Mouse (Mus musculus) fibroblast of lung, adult 2 months (primary cell): ENCODE measurements around the gene Crybg3.

ENCODE experiments used
- DNase-seq: peaks from one replicate; pipeline ENCODE4 v3.0.0-alpha.2; 2011; ENCODE audit warnings: low read depth

The Crybg3 gene

DNA sequence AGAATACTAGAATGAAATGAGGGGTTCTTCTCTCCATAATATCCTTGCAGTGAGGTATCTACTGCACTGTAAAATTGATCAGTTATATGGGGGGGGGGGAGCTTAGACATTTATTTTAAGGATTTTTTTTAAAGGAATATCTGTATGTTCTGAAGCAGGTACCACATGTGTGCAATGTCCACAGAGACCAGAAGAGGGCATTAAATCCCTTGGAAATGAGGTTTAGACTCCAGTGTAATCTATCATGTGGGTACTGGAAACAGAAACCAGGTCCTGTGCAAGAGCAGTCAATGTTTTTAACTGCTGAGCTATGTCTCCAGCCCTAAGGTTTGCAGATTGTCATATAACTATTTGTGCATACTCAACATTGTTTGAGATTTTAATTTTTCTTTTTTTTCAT is 151.7 kb downstream of the Crybg3 start:
- DNase-seq, result no peak

DNA sequence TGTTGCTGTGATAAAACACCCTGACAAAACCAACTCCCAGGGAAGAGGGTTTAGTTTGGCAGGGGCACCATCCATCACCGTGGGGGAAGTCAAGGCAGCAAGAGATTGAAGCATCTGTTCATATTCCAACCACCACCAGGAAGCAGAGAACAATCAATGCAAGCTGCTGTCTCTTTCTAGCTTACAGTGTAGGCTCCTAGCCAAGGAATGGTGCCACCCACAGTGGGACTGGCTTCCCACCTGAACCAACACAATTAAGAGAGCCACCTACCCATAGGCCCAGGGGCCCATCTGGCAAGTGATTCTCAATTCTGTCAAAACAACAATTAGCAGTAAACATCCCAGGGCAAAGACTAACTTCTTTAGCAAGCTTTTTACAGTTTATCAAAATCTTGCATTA is 152.6 kb downstream of the Crybg3 start:
- DNase-seq, result no peak

DNA sequence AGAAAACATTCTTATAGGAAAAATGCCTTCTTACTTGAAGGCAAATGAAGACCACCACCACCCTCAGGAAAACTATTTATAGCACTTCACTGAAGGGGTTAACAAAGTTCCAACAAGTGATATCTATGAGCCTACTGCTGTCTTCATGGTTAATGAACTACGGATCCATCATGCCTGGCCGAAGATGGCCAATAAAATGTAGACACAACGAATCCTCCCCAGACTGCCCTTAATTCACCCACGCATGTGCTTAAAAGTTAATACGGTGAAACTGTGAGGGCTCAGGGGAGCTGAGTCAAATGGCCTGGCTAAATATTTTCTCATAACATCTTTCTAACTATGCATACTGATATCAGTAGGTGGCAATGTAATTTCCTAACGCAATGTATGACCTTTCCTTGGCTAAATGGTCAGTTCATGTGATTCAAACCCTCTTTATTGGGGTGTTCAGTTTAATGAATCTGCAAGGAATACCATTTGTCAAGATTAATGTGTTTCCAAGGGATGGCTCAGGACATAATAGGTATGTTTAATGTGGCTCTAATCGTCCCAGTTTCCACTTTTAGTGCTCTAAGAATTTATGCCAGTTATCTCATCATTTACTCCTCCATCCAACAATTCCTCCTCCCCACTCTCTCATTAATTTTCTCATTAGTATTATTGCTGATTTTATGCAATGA is 155.8 kb downstream of the Crybg3 start:
- no peak for DNase-seq
